Mouse (Mus musculus): ENCODE data around the gene C2cd5. TPM values are rescaled to one million over a fixed set of nuclear protein-coding genes. Genes with fewer than 3 reads are reported as not detected.

The C2cd5 gene
- polyA plus RNA-seq, 1 experiment from 2014 or later = 29.1 TPM

DNA sequence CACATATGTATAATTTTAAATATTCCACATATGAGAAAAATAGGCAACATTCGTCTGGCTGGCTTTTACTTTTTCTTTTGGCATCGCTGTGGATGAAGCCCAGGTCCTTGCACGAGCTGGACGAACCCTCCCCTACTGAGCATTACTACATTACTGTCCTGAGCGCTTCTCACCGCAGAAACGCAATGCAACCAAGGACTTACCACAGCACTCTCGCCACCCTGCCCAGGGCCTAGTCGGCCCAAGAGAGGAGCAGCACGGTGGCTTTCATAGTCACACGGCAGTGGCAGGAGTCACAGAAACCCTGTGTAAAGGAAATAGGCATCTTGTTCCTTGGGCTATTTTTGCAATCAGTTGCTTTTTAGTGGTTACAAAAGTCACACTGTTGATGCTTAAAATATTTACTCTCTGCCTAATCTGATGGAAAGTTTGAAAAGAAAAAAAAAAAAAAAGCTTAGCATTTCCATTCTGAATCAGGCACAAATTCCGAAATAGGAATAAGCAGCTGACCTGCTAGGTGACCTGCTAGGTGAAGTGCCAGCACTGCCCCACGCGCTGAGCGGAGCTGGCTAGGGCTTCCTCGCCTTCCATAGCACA lies 9.8 kb upstream of the C2cd5 start:
- Histone ChIP-seq H3K27ac (ENCODE audit: low read depth, low read length) (no peak overlapping the region), H3K27me3 (ENCODE audit: control insufficient read depth, insufficient read depth, low read length) (no peaks in the 10 kb centered on the region), H3K9me3 (ENCODE audit: control insufficient read depth, low read length) (no peaks in the 10 kb centered on the region), H3K4me3 (ENCODE audit: low read depth, low read length) (no peak overlapping the region), H3K9ac (ENCODE audit: low read length) (no peak overlapping the region), H3K4me2 (no peak overlapping the region), H3K36me3 (ENCODE audit: control insufficient read depth, insufficient read depth, low read length) (no peaks in the 10 kb centered on the region), H3K4me1 (ENCODE audit: control insufficient read depth, insufficient read depth, low read length) (no peaks in the 10 kb centered on the region)
- no peak for ATAC-seq (ENCODE audit: low FRiP score)
- no peak for DNase-seq (ENCODE audit: low spot score, missing footprints)
- 75% methylated on average over 16 of the region's 16 CpGs for WGBS

DNA sequence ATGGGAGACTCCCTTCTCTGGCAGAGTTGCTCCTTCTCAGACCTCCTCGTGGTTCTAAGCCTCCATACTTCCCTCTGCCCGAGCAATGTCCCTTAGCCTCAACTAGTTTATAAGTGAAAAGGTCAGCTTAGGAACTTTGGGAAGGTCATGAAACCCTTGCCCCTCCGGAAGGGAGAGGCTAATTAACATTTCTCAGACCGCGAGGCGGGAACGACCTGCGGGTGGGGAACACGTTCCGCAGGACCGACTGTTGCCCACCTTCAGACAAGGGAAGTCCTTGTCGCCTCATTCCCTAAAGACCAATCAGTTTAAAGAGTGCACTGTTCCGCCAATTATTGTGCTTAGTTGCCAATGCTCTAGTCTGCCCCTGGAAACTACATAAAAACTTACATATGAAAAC lies 8.1 kb upstream of the C2cd5 start:
- Histone ChIP-seq H3K4me1 (ENCODE audit: control insufficient read depth, insufficient read depth, low read length) (no peaks in the 10 kb centered on the region), H3K9ac (ENCODE audit: low read length) (no peak overlapping the region), H3K4me2 (no peak overlapping the region), H3K27me3 (ENCODE audit: control insufficient read depth, insufficient read depth, low read length) (no peaks in the 10 kb centered on the region), H3K9me3 (ENCODE audit: control insufficient read depth, low read length) (no peaks in the 10 kb centered on the region), H3K4me3 (ENCODE audit: low read depth, low read length) (no peak overlapping the region), H3K27ac (ENCODE audit: low read depth, low read length) (no peak overlapping the region), H3K36me3 (ENCODE audit: control insufficient read depth, insufficient read depth, low read length) (no peaks in the 10 kb centered on the region)
- DNase-seq (ENCODE audit: low spot score, missing footprints) (no peak), ATAC-seq (ENCODE audit: low FRiP score) (no peak)
- WGBS = 82% methylated on average over 13 of the region's 13 CpGs

DNA sequence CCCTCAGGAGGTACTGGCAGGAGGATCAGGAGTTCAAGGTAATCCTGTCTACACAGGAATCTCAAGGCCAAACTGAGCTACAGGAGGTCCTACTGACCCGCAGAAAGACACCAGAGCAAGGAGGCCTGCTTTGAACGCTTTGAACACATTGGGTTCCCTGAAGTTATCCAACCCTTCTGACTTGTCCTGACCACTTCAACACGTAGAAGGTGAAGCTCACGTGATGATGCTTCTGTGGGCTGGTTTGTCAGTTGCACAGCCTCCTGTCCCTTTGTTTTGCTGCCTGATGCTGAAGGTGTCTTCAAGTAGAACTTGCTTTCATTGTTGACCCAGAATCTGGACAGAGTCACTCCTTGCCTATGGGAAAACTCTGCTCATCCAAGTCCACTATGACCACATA lies 7.7 kb upstream of the C2cd5 start:
- WGBS = 89% methylated on average over 4 of the region's 4 CpGs
- Histone ChIP-seq H3K4me1 (ENCODE audit: control insufficient read depth, insufficient read depth, low read length) (no peaks in the 10 kb centered on the region), H3K27me3 (ENCODE audit: control insufficient read depth, insufficient read depth, low read length) (no peaks in the 10 kb centered on the region), H3K4me2 (no peak overlapping the region), H3K36me3 (ENCODE audit: control insufficient read depth, insufficient read depth, low read length) (no peaks in the 10 kb centered on the region), H3K27ac (ENCODE audit: low read depth, low read length) (no peak overlapping the region), H3K4me3 (ENCODE audit: low read depth, low read length) (no peak overlapping the region), H3K9ac (ENCODE audit: low read length) (no peak overlapping the region), H3K9me3 (ENCODE audit: control insufficient read depth, low read length) (no peaks in the 10 kb centered on the region)
- DNase-seq (ENCODE audit: low spot score, missing footprints) (no peak), ATAC-seq (ENCODE audit: low FRiP score) (no peak)

DNA sequence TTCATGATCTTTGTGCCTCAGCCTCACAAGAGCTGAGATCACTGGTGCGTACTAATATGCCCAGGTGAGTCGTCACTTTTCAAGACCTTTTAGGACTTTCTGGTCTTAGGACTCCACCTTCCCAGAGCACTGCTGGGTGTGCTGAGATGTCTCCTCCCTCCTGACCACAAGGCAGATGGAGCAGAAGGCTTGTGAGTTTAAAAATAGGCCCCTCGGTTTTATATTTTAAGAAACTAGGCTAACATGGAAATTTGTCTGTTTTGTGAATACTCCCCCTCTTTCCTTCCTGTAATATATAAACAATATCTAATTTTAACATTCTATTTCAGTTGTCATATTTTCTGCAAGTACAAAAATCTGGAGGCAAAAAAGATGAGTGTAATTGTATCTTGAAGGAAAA lies 5.8 kb upstream of the C2cd5 start:
- H3K36me3 ChIP-seq (ENCODE audit: control insufficient read depth, insufficient read depth, low read length) = no peaks in the 10 kb centered on the region
- H3K9ac ChIP-seq (ENCODE audit: low read length) = no peak overlapping the region
- H3K4me2 ChIP-seq = no peak overlapping the region
- no peak for ATAC-seq (ENCODE audit: low FRiP score)
- no peaks in the 10 kb centered on the region for H3K4me1 ChIP-seq (ENCODE audit: control insufficient read depth, insufficient read depth, low read length)
- no peak overlapping the region for H3K4me3 ChIP-seq (ENCODE audit: low read depth, low read length)
- no peaks in the 10 kb centered on the region for H3K9me3 ChIP-seq (ENCODE audit: control insufficient read depth, low read length)
- WGBS = 86% methylated on average over 3 of the region's 3 CpGs
- H3K27ac ChIP-seq (ENCODE audit: low read depth, low read length) = no peak overlapping the region
- DNase-seq (ENCODE audit: low spot score, missing footprints) = no peak
- no peaks in the 10 kb centered on the region for H3K27me3 ChIP-seq (ENCODE audit: control insufficient read depth, insufficient read depth, low read length)

DNA sequence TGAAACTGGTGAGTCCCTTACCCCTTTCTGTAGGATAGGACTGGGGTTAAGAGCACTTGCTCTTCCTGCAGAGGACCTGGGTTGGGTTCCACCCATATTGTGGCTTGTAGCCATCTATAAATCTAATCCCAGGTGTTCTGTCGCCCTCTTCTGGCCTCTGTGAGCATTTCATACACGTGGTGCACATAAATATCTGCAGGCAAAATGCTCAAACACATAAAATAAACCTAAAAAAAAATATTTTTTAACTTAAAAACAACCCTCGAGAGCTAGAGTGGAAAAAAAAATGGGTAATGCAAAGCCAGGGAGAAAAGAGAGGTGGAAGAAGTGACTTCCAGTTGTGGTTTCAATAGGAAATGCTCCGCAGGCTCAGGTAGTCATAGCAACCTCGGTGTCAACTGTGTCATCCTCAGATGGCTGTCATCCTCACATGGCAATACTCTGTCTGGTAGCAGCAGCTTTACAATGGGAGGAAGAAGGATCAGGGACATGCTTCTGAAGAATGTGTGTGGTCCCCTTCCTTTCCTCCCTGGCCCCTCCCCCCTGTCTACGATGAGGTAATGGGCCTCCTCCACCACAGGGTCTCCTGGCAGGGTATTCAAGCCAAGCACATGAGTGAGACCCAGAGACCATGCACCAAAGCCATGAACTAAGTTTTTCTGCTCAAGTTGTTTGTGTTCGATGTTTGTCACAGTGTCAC lies 4.2 kb upstream of the C2cd5 start:
- 69% methylated on average over 7 of the region's 7 CpGs for WGBS
- Histone ChIP-seq H3K4me2 (no peak overlapping the region), H3K36me3 (ENCODE audit: control insufficient read depth, insufficient read depth, low read length) (no peaks in the 10 kb centered on the region), H3K9ac (ENCODE audit: low read length) (no peak overlapping the region), H3K4me1 (ENCODE audit: control insufficient read depth, insufficient read depth, low read length) (no peaks in the 10 kb centered on the region), H3K4me3 (ENCODE audit: low read depth, low read length) (no peak overlapping the region), H3K27me3 (ENCODE audit: control insufficient read depth, insufficient read depth, low read length) (no peaks in the 10 kb centered on the region), H3K9me3 (ENCODE audit: control insufficient read depth, low read length) (no peaks in the 10 kb centered on the region), H3K27ac (ENCODE audit: low read depth, low read length) (no peak overlapping the region)
- DNase-seq (ENCODE audit: low spot score, missing footprints) = peak; percentile 81
- ATAC-seq (ENCODE audit: low FRiP score) = no peak

DNA sequence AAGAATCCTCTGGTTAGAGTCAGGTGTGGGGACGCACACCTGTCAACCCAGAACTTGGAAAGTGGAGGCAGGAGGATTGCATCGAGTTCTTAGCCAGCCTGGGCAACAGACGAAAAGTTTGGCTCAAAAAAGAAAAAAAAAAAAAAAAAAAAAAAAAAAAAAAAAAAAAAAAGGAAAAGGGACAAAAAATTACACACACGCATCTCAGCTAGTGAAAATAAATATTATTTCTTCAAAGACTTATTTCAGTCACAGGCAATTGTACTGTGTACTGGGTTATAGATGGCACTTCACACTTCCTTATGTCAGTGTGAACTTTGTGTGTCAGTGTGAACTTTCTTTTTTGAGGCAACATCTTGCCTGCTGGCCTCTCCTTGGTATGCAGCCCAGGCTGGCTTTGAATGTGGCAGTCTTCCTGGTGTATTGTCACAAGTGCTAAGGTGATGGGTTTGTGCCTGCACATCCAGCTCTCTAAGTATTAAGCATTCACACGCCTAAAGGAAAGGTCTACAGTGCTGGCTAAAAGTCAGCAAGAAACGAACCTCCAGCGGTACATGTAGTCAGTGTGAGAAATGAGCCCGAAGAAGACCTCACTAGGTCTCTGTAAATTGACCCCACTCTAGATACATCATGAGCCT lies 656 bp upstream of the C2cd5 start:
- 58% methylated on average over 8 of the region's 8 CpGs for WGBS
- Histone ChIP-seq H3K9ac (ENCODE audit: low read length) (no peak overlapping the region), H3K36me3 (ENCODE audit: control insufficient read depth, insufficient read depth, low read length) (no peaks in the 10 kb centered on the region), H3K27me3 (ENCODE audit: control insufficient read depth, insufficient read depth, low read length) (no peaks in the 10 kb centered on the region), H3K27ac (ENCODE audit: low read depth, low read length) (no peak overlapping the region), H3K4me1 (ENCODE audit: control insufficient read depth, insufficient read depth, low read length) (no peaks in the 10 kb centered on the region), H3K4me3 (ENCODE audit: low read depth, low read length) (peak overlapping the region; percentile 86), H3K4me2 (peak overlapping the region; percentile 59), H3K9me3 (ENCODE audit: control insufficient read depth, low read length) (no peaks in the 10 kb centered on the region)
- ATAC-seq (ENCODE audit: low FRiP score) = no peak
- DNase-seq (ENCODE audit: low spot score, missing footprints) = peak; percentile 84

DNA sequence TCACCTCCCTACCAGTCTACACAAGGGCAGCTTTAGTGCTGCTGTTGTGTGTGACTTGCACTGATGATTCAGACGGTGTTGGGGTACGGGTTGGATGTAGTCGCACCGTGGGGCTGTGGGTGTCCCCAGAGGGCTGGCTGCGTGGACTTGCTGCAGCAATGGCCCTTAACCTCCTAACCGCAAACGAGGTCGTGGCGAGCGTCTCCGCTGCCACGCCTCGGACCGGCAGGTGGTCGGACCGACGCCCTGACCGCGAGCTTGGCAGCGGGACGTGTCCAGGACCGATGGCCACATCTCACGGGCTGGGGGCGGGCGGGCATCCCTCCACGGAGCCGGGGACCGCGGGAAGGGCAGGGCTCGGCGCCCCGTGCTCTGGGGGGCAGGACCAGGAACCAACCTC lies 660 bp downstream of the C2cd5 start:
- Histone ChIP-seq H3K4me3 (ENCODE audit: low read depth, low read length) (peak overlapping the region; percentile 86), H3K9ac (ENCODE audit: low read length) (peak overlapping the region; percentile 92), H3K36me3 (ENCODE audit: control insufficient read depth, insufficient read depth, low read length) (no peaks in the 10 kb centered on the region), H3K4me2 (peak overlapping the region; percentile 71), H3K4me1 (ENCODE audit: control insufficient read depth, insufficient read depth, low read length) (no peaks in the 10 kb centered on the region), H3K9me3 (ENCODE audit: control insufficient read depth, low read length) (no peaks in the 10 kb centered on the region), H3K27me3 (ENCODE audit: control insufficient read depth, insufficient read depth, low read length) (no peaks in the 10 kb centered on the region), H3K27ac (ENCODE audit: low read depth, low read length) (peak overlapping the region; percentile 84)
- ATAC-seq (ENCODE audit: low FRiP score) (peak; percentile 77), DNase-seq (ENCODE audit: low spot score, missing footprints) (peak; percentile 93)
- 0% methylated on average over 32 of the region's 32 CpGs for WGBS

DNA sequence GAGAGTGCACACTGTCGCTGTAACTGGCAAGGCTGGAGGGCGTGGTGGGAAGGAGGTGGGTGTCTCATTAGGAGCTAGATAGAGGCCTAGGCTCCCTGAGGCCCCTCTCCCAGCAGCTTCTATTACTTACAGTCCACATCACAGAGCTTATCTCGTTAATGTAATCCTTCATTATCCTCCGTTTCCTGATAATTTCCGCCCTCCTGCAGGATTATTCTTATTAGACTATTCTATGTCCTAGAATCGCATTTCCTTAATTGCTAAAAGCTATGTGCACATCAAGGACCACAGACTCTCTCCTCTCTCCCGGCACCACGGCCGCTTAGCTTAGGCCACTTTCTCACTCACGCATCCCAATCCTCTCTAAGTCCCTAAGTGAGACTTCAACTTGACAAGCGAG lies 4.8 kb downstream of the C2cd5 start:
- ATAC-seq (ENCODE audit: low FRiP score) = no peak
- 67% methylated on average over 11 of the region's 11 CpGs for WGBS

DNA sequence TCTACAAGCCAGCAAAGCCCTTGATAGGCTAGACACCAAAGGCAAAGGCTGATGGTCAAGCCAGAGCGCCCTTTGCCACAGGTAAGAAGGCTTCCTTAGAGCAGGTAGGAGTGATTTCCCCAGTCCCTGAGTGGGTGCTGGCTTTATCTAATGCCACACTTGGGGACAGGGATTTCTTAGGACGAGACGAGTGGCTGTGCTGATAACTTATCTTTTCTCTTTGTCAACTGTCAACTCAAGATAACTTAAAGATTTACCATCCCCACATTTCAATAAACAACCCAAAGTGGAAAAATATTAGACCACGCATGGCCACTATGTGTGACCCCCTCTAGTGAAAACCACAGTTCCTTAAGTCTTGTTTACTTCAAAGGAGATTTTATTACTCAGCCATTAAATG lies 7.1 kb downstream of the C2cd5 start:
- H3K36me3 ChIP-seq (ENCODE audit: control insufficient read depth, insufficient read depth, low read length) = peaks cover 8% of the 10 kb centered on the region; the same call in 1 of the 2 replicates
- ATAC-seq (ENCODE audit: low FRiP score) = no peak
- 91% methylated on average over 4 of the region's 4 CpGs for WGBS

More for the DNA sequence above, 4.8 kb downstream of the C2cd5 start:
- no peaks in the 10 kb centered on the region for H3K27me3 ChIP-seq (ENCODE audit: control insufficient read depth, insufficient read depth, low read length)
- no peak overlapping the region for H3K4me3 ChIP-seq (ENCODE audit: low read depth, low read length)
- H3K4me2 ChIP-seq = no peak overlapping the region
- DNase-seq (ENCODE audit: low spot score, missing footprints) = no peak
- H3K27ac ChIP-seq (ENCODE audit: low read depth, low read length) = no peak overlapping the region
- no peaks in the 10 kb centered on the region for H3K9me3 ChIP-seq (ENCODE audit: control insufficient read depth, low read length)
- no peaks in the 10 kb centered on the region for H3K4me1 ChIP-seq (ENCODE audit: control insufficient read depth, insufficient read depth, low read length)
- H3K9ac ChIP-seq (ENCODE audit: low read length) = no peak overlapping the region
- peaks cover 4% of the 10 kb centered on the region; the same call in 1 of the 2 replicates for H3K36me3 ChIP-seq (ENCODE audit: control insufficient read depth, insufficient read depth, low read length)

More for the DNA sequence above, 7.1 kb downstream of the C2cd5 start:
- no peak overlapping the region for H3K4me2 ChIP-seq
- no peaks in the 10 kb centered on the region for H3K27me3 ChIP-seq (ENCODE audit: control insufficient read depth, insufficient read depth, low read length)
- no peaks in the 10 kb centered on the region for H3K4me1 ChIP-seq (ENCODE audit: control insufficient read depth, insufficient read depth, low read length)
- no peak overlapping the region for H3K4me3 ChIP-seq (ENCODE audit: low read depth, low read length)
- no peak overlapping the region for H3K9ac ChIP-seq (ENCODE audit: low read length)
- H3K27ac ChIP-seq (ENCODE audit: low read depth, low read length) = no peak overlapping the region
- H3K9me3 ChIP-seq (ENCODE audit: control insufficient read depth, low read length) = no peaks in the 10 kb centered on the region
- no peak for DNase-seq (ENCODE audit: low spot score, missing footprints)
